Mouse (Mus musculus): Measurements from ENCODE around the gene Avl9. TPM values are rescaled to one million over a fixed set of nuclear protein-coding genes. Genes with fewer than 3 reads are reported as not detected.

Avl9 gene
- polyA plus RNA-seq (2016; fragmentation: Nextera tagmentation; extraction: Ambion mirVana): 16.1 and 17.0 TPM in 2 replicates

DNA sequence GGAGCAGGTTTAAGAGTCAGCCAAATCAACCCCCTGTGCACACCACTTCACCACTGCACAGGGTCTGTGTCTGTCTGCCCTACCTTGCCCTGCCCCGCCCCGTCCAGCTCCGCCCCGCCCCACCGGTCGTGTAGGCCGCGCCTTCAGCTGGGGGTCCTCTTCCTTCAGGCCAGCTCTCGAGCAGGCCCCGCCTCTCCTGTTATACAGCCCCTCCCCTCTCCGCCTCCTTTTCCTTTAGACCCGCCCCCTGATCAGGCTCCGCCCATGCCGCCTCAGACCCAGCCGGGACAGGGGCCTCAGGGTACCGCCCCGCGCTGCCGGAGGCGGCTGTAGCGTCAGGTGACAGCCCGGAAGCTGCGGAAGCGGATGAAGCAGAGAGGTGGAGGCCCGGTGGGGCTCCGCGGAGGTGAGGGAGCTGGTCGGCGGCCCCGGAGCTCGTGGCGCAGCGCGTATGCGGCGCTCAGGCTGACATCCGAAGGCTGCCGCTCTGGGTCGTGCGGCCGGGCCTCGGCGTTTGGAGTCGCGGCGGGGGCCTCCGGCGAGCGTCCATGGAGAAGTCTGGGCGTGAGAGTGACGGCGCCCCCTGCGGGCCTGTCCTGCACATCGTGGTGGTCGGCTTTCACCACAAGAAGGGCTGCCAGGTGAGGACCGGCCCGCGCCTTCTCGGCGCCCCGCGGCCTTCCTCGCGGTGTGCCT is at the start of gene Avl9:
TSS of gene Avl9 (plus strand) at position 326 of the 696 bp plus-strand sequence.
- peak; percentile 98 for DNase-seq (ENCODE audit: low spot score)
- H3K36me3 ChIP-seq (replicated peaks): no peaks in the 10 kb centered on the region
- H3K4me3 ChIP-seq: peak within 1 kb of the TSS; percentile 76
- under 1% methylated on average over 64 of the region's 64 CpGs for WGBS
- no peaks in the 10 kb centered on the region for H3K27me3 ChIP-seq (replicated peaks; ENCODE audit: low read depth, poor library complexity, severe bottlenecking)
- H3K9me3 ChIP-seq: no peaks in the 10 kb centered on the region
- peaks cover 13% of the 10 kb centered on the region for H3K4me1 ChIP-seq
- peak within 1 kb of the TSS; percentile 94 for H3K27ac ChIP-seq (replicated peaks)

- 90% methylated on average over 3 of the region's 3 CpGs for WGBS
- Histone ChIP-seq H3K27ac (replicated peaks) (no peak overlapping the region), H3K4me3 (no peak overlapping the region), H3K36me3 (replicated peaks) (no peaks in the 10 kb centered on the region), H3K9me3 (no peaks in the 10 kb centered on the region), H3K4me1 (peaks cover 14% of the 10 kb centered on the region), H3K27me3 (replicated peaks; ENCODE audit: low read depth, poor library complexity, severe bottlenecking) (no peaks in the 10 kb centered on the region)
- DNase-seq (ENCODE audit: low spot score): no peak
Measured at GRCm38 (mm10) chr6:56688238-56688637, 26.5 kb upstream of the Avl9 start.

GRCm38 (mm10) chr6:56691205-56691604 is 23.5 kb upstream of the Avl9 start:
- peak; percentile 84 for DNase-seq (ENCODE audit: low spot score)
- no peaks in the 10 kb centered on the region for H3K36me3 ChIP-seq (replicated peaks)
- 2% methylated on average over 2 of the region's 2 CpGs for WGBS
- H3K4me3 ChIP-seq: no peak overlapping the region
- H3K27me3 ChIP-seq (replicated peaks; ENCODE audit: low read depth, poor library complexity, severe bottlenecking): no peaks in the 10 kb centered on the region
- no peaks in the 10 kb centered on the region for H3K9me3 ChIP-seq
- peaks cover 14% of the 10 kb centered on the region; the same call in 1 of the 2 replicates for H3K4me1 ChIP-seq
- H3K27ac ChIP-seq (replicated peaks): no peak overlapping the region; the same call in 1 of the 2 replicates

GRCm38 (mm10) chr6:56692445-56692844 is 22.3 kb upstream of the Avl9 start:
- no peaks in the 10 kb centered on the region for H3K36me3 ChIP-seq (replicated peaks)
- no peaks in the 10 kb centered on the region for H3K9me3 ChIP-seq
- no peak for DNase-seq (ENCODE audit: low spot score)
- H3K27me3 ChIP-seq (replicated peaks; ENCODE audit: low read depth, poor library complexity, severe bottlenecking): no peaks in the 10 kb centered on the region
- H3K4me1 ChIP-seq: peaks cover 6% of the 10 kb centered on the region; the same call in 1 of the 2 replicates
- H3K4me3 ChIP-seq: no peak overlapping the region
- WGBS: 82% methylated on average over 4 of the region's 4 CpGs
- H3K27ac ChIP-seq (replicated peaks): no peak overlapping the region

GRCm38 (mm10) chr6:56703931-56704900 is 10.5 kb upstream of the Avl9 start, which contains the start of gene Lsm5:
TSS of gene Lsm5 (minus strand) at chr6:56704710.
- under 1% methylated on average over 46 of the region's 46 CpGs for WGBS
- peak; percentile 88 for DNase-seq (ENCODE audit: low spot score)
- peaks cover 6% of the 10 kb centered on the region; the same call in 1 of the 2 replicates for H3K36me3 ChIP-seq (replicated peaks)
- peak within 1 kb of the TSS; percentile 87 for H3K27ac ChIP-seq (replicated peaks)
- no peaks in the 10 kb centered on the region for H3K27me3 ChIP-seq (replicated peaks; ENCODE audit: low read depth, poor library complexity, severe bottlenecking)
- H3K9me3 ChIP-seq: peaks cover 4% of the 10 kb centered on the region; the same call in 1 of the 2 replicates
- H3K4me1 ChIP-seq: peaks cover 6% of the 10 kb centered on the region
- peak within 1 kb of the TSS; percentile 83 for H3K4me3 ChIP-seq

GRCm38 (mm10) chr6:56714186-56714573 is 519 bp upstream of the Avl9 start:
- H3K9me3 ChIP-seq: no peaks in the 10 kb centered on the region
- no peak for DNase-seq (ENCODE audit: low spot score)
- 54% methylated on average over 7 of the region's 7 CpGs for WGBS
- peaks cover 13% of the 10 kb centered on the region for H3K4me1 ChIP-seq
- H3K27ac ChIP-seq (replicated peaks): no peak overlapping the region
- peak overlapping the region; percentile 76 for H3K4me3 ChIP-seq
- no peaks in the 10 kb centered on the region for H3K36me3 ChIP-seq (replicated peaks)
- H3K27me3 ChIP-seq (replicated peaks; ENCODE audit: low read depth, poor library complexity, severe bottlenecking): no peaks in the 10 kb centered on the region

DNA sequence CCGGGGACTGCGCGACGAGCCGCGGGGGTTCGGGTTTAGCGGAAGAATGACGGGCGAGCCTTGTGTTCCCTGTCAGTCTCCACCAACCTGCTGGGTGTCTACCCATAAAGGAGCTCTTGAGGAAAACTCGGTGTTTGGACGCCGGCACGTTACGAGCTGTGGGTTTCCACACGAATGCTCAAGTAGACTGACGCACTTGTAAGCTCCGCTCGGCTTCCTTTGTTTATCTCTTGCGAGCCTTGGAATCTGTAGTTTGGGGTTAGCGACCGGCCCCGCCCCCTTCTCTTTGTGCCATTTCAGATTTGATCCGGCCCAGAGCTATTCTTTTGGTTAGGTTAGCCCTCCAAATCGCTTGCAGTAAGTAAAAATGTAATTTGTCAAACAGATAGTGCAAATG is 569 bp downstream of the Avl9 start:
- Histone ChIP-seq H3K9me3 (no peaks in the 10 kb centered on the region), H3K4me3 (peak overlapping the region; percentile 76), H3K4me1 (peaks cover 13% of the 10 kb centered on the region), H3K27me3 (replicated peaks; ENCODE audit: low read depth, poor library complexity, severe bottlenecking) (no peaks in the 10 kb centered on the region), H3K27ac (replicated peaks) (peak overlapping the region; percentile 94), H3K36me3 (replicated peaks) (no peaks in the 10 kb centered on the region)
- WGBS: under 1% methylated on average over 25 of the region's 25 CpGs
- DNase-seq (ENCODE audit: low spot score): no peak

DNA sequence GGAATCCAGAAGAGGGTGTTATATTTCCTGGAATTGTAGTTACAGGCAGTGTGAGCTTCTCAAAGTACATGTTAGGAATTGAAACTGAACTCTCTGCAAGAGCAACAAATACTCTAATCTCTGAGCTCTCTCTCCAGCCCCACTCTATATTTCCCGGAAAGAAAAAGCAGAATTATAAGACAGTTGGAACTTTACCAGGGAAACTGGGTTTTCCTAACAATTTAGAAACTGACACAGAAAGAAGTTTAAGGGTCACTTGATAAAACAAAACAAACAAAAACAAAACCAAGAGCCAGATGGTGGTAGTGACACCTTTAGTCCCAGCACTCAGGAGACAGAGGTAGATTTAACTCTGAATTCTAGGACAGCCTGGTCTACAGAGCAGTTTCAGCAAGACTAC is 4.4 kb downstream of the Avl9 start:
- Histone ChIP-seq H3K9me3 (no peaks in the 10 kb centered on the region), H3K4me3 (no peak overlapping the region), H3K27me3 (replicated peaks; ENCODE audit: low read depth, poor library complexity, severe bottlenecking) (no peaks in the 10 kb centered on the region), H3K27ac (replicated peaks) (no peak overlapping the region), H3K36me3 (replicated peaks) (peaks cover 9% of the 10 kb centered on the region), H3K4me1 (peaks cover 13% of the 10 kb centered on the region)
- no peak for DNase-seq (ENCODE audit: low spot score)
- WGBS: 87% methylated on average over 1 of the region's 1 CpGs

DNA sequence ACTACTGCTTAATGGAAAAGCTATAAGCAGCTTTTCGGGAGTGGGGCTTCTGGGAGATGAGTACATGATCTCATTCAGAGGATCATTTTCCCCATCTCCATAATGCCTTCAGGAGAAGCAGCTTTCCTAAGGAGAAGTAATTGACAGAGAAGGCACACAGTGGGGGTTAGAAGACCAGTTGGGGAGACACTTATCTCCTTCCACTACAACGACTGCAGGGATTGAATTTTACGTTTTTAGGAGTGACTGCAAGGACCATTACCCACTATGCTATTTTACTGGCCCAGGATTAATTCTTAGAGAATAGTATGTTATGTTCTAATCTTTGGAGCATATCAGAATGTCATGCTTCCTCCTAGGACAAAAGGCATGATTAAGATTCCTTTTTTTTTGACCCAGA is 6.2 kb downstream of the Avl9 start:
- no peak for DNase-seq (ENCODE audit: low spot score)
- Histone ChIP-seq H3K4me1 (peaks cover 10% of the 10 kb centered on the region), H3K9me3 (no peaks in the 10 kb centered on the region), H3K4me3 (no peak overlapping the region), H3K27me3 (replicated peaks; ENCODE audit: low read depth, poor library complexity, severe bottlenecking) (no peaks in the 10 kb centered on the region), H3K27ac (replicated peaks) (no peak overlapping the region), H3K36me3 (replicated peaks) (peaks cover 24% of the 10 kb centered on the region)
- 80% methylated on average over 3 of the region's 3 CpGs for WGBS

DNA sequence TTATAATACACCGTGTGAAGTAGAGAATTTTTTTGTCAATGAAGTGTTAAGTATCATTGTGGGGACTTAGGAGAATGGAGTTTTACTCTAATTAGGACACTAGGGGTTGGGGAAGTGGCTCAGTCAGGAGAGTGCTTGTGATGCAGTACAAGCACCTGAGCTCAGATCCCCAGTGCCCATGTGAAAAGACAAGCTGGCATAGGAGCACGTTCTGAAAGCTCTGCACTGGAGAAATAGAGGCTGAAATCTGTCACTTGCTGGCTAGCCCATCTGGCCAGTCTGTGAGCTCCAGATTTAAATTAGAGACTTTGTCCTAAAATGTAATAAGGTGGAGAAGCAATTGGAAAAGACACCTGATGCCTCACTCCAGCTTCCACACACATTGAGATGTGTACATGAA is 17.8 kb downstream of the Avl9 start:
- Histone ChIP-seq H3K4me3 (no peak overlapping the region), H3K27me3 (replicated peaks; ENCODE audit: low read depth, poor library complexity, severe bottlenecking) (no peaks in the 10 kb centered on the region), H3K27ac (replicated peaks) (no peak overlapping the region), H3K9me3 (no peaks in the 10 kb centered on the region), H3K4me1 (no peaks in the 10 kb centered on the region), H3K36me3 (replicated peaks) (peaks cover 84% of the 10 kb centered on the region)
- no peak for DNase-seq (ENCODE audit: low spot score)
- 85% methylated on average over 2 of the region's 2 CpGs for WGBS

DNA sequence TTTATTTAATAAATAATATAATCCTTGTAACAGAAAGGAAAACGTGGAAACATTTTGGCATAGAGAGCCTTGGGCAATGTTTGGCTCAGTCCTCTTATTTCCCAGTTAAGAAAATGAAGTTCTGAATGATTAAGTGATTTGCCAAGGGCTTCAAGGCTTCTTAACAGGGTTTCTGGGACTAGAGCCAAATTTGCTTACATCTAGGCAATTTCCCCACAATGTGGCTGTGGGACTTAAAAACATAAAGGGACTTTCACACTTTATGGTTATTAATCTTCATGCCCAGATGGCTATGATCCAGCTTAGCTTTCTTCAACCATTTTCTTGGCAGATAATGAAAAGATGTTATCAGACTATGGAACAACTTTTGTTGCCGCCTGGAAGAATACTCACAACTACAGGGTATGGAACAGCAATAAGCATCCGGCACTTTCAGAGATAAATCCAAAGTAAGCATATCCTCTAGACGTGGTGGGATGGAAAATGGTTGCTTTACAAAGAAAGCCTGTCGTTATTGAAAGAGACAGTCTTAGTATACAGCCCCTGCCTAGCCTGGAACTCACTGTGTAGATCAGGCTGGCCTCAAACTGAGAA is 31.3 kb downstream of the Avl9 start:
- no peak overlapping the region for H3K27ac ChIP-seq (replicated peaks)
- H3K4me3 ChIP-seq: no peak overlapping the region
- WGBS: 87% methylated on average over 5 of the region's 5 CpGs
- no peaks in the 10 kb centered on the region for H3K27me3 ChIP-seq (replicated peaks; ENCODE audit: low read depth, poor library complexity, severe bottlenecking)
- no peak for DNase-seq (ENCODE audit: low spot score)
- H3K36me3 ChIP-seq (replicated peaks): peaks cover 48% of the 10 kb centered on the region
- H3K9me3 ChIP-seq: no peaks in the 10 kb centered on the region
- H3K4me1 ChIP-seq: no peaks in the 10 kb centered on the region

DNA sequence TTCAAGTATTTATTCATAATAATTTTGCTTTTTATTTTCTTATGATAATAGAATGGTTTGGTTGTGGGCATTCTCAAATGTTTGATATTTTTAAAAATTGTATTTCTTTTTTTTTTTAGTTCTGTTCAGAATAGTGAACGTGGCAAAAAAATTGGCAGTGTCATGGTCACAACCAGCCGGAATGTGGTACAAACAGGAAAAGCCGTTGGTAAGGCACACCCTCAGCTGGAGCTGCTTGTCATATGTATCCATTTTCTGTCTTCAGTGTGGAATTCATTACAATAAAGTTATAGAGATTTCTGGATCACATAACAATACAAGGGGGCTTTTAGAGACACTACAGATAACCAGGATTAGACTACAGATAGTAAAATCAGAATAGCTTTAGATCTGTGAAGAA is 39.0 kb downstream of the Avl9 start:
- no peak for DNase-seq (ENCODE audit: low spot score)
- no peak overlapping the region for H3K4me3 ChIP-seq
- peaks cover 73% of the 10 kb centered on the region for H3K36me3 ChIP-seq (replicated peaks)
- 91% methylated on average over 3 of the region's 3 CpGs for WGBS
- H3K27me3 ChIP-seq (replicated peaks; ENCODE audit: low read depth, poor library complexity, severe bottlenecking): no peaks in the 10 kb centered on the region
- H3K9me3 ChIP-seq: no peaks in the 10 kb centered on the region
- H3K27ac ChIP-seq (replicated peaks): no peak overlapping the region
- H3K4me1 ChIP-seq: no peaks in the 10 kb centered on the region

All from embryonic facial prominence, embryonic 10.5 days (tissue).